Mouse (Mus musculus) embryonic fibroblast, embryonic 13.5 days (primary cell): ENCODE measurements around the gene Ostf1.

ENCODE experiments used
- CTCF ChIP-seq: IDR thresholded peaks from 2 replicates; pipeline ENCODE4 v1.5.1; 2011; ENCODE audit warnings: mild to moderate bottlenecking, control low read depth, low read length, moderate library complexity, borderline replicate concordance; ENCODE audit not compliant: insufficient read depth
- POLR2A ChIP-seq: IDR thresholded peaks from 2 replicates; pipeline ENCODE4 v1.6.1; 2011; ENCODE audit warnings: low read depth, mild to moderate bottlenecking, control low read depth, low read length, moderate library complexity

DNA sequence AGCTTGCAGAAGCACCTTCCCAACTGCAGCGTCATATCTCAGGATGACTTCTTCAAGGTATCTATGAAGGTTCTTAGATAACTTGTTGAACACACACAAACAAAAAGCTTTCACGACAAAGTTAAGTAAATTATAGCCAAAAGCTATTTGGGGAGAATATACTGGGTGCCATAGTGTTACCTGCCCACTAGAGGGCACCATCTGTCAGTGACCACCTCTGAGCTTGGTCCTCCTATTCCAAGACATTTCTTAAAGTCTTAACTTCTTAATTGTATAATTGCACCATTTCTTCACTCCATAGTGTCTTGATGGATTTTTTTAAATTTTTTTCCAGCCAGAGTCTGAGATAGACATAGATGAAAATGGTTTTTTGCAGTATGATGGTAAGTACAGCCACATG, 7.9 kb upstream of the Ostf1 start:
- no peak for TF ChIP-seq CTCF
- no peak for TF ChIP-seq POLR2A
